Mouse (Mus musculus) kidney, embryonic 14.5 days (tissue): ENCODE measurements around the gene Eef1akmt2. TPM values are rescaled to one million over a fixed set of nuclear protein-coding genes. Genes with fewer than 3 reads are reported as not detected.
A peak's percentile ranks its signal among the peaks of the same experiment; 100 is the strongest.

Experiments used
- ATAC-seq: fragments of 200-750 bp; cut with Nextera tagmentation; 2 replicates; pipeline ENCODE4 v1.8.0; 2017; ENCODE audit warnings: moderate number of reproducible peaks, mild to moderate bottlenecking, moderate TSS enrichment, moderate library complexity; ENCODE audit not compliant: low FRiP score, low TSS enrichment
- H3K27ac ChIP-seq: fragments of 300-500 bp; sonication (generic); 2 replicates; pipeline ENCODE4 v1.5.1; 2014; ENCODE audit warnings: low read depth, mild to moderate bottlenecking, low read length, moderate library complexity, mixed read lengths
- H3K27me3 ChIP-seq: fragments of 300-500 bp; sonication (generic); 2 replicates; pipeline ENCODE4 v1.6.1; 2014; ENCODE audit warnings: mild to moderate bottlenecking, low read length; ENCODE audit not compliant: control insufficient read depth, insufficient read depth
- H3K36me3 ChIP-seq: fragments of 300-500 bp; sonication (generic); 2 replicates; pipeline ENCODE4 v1.6.1; 2014; ENCODE audit warnings: low read length, mixed read lengths; ENCODE audit not compliant: control insufficient read depth, insufficient read depth
- H3K4me1 ChIP-seq: fragments of 300-500 bp; sonication (generic); 2 replicates; pipeline ENCODE4 v1.6.1; 2014; ENCODE audit warnings: low read length, mixed read lengths; ENCODE audit not compliant: control insufficient read depth, insufficient read depth
- H3K4me2 ChIP-seq: fragments of 300-500 bp; sonication (generic); replicated peaks from 2 replicates; pipeline ENCODE4 v1.6.1; 2014; ENCODE audit warnings: low read depth, mild to moderate bottlenecking, low read length
- H3K4me3 ChIP-seq: fragments of 300-500 bp; sonication (generic); 2 replicates; pipeline ENCODE4 v1.5.1; 2014; ENCODE audit warnings: mild to moderate bottlenecking, low read length
- H3K9ac ChIP-seq: fragments of 300-500 bp; sonication (generic); 2 replicates; pipeline ENCODE4 v1.6.1; 2014; ENCODE audit warnings: low read depth, mild to moderate bottlenecking, low read length, moderate library complexity
- H3K9me3 ChIP-seq: fragments of 300-500 bp; sonication (generic); 2 replicates; pipeline ENCODE4 v1.6.1; 2016; ENCODE audit warnings: low read length; ENCODE audit not compliant: control insufficient read depth
- WGBS: fragments of 180-500 bp; shearing (Covaris S2); extraction: QIAGEN DNeasy Blood & Tissue Kit; methylation state at CpG from one replicate; pipeline ENCODE4 v1.1.7; 2014; 5-methylcytosine and 5-hydroxymethylcytosine counted together
- polyA plus RNA-seq: library from polyadenylated mRNA; unstranded; fragments of >200 nt; fragmentation: Nextera tagmentation; extraction: Ambion mirVana; gene quantifications from 2 replicates; pipeline ENCODE4 v1.2.1, GENCODE M21; 2014

The Eef1akmt2 gene
- polyA plus RNA-seq, 1 experiment from 2014 or later: 72.4 TPM

- Histone ChIP-seq H3K36me3 (peaks cover 3% of the 10 kb centered on the region; the same call in 1 of the 2 replicates), H3K9me3 (no peaks in the 10 kb centered on the region), H3K27me3 (no peaks in the 10 kb centered on the region), H3K4me1 (peaks cover 9% of the 10 kb centered on the region; the same call in 1 of the 2 replicates), H3K9ac (no peak overlapping the region), H3K27ac (no peak overlapping the region), H3K4me3 (no peak overlapping the region), H3K4me2 (no peak overlapping the region)
- WGBS: 92% methylated on average over 6 of the region's 6 CpGs
- no peak for ATAC-seq
Measured at GRCm38 (mm10) chr7:132817056-132817455, 35.4 kb downstream of the Eef1akmt2 start.

- H3K9ac ChIP-seq: no peak overlapping the region
- H3K27me3 ChIP-seq: no peaks in the 10 kb centered on the region
- H3K9me3 ChIP-seq: no peaks in the 10 kb centered on the region
- 79% methylated on average over 2 of the region's 2 CpGs for WGBS
- no peak overlapping the region for H3K4me3 ChIP-seq
- peaks cover 3% of the 10 kb centered on the region; the same call in 1 of the 2 replicates for H3K36me3 ChIP-seq
- H3K4me1 ChIP-seq: peaks cover 15% of the 10 kb centered on the region; the same call in 1 of the 2 replicates
- ATAC-seq: no peak
- H3K27ac ChIP-seq: no peak overlapping the region
- H3K4me2 ChIP-seq: no peak overlapping the region
Measured at GRCm38 (mm10) chr7:132816528-132816927, 35.9 kb downstream of the Eef1akmt2 start.

GRCm38 (mm10) chr7:132815081-132815480 is 37.4 kb downstream of the Eef1akmt2 start:
- no peak overlapping the region for H3K27ac ChIP-seq
- H3K4me2 ChIP-seq: no peak overlapping the region
- no peak overlapping the region for H3K9ac ChIP-seq
- H3K36me3 ChIP-seq: no peaks in the 10 kb centered on the region
- no peak for ATAC-seq
- 71% methylated on average over 5 of the region's 5 CpGs for WGBS
- no peaks in the 10 kb centered on the region for H3K9me3 ChIP-seq
- H3K4me1 ChIP-seq: peaks cover 21% of the 10 kb centered on the region; the same call in 1 of the 2 replicates
- H3K4me3 ChIP-seq: no peak overlapping the region
- H3K27me3 ChIP-seq: no peaks in the 10 kb centered on the region

GRCm38 (mm10) chr7:132814089-132814450 is 38.4 kb downstream of the Eef1akmt2 start:
- Histone ChIP-seq H3K4me2 (peak overlapping the region; percentile 80), H3K36me3 (no peaks in the 10 kb centered on the region), H3K4me1 (peaks cover 31% of the 10 kb centered on the region), H3K27me3 (no peaks in the 10 kb centered on the region), H3K9me3 (no peaks in the 10 kb centered on the region), H3K4me3 (peak overlapping the region; percentile 81), H3K9ac (peak overlapping the region; percentile 89), H3K27ac (peak overlapping the region; percentile 88; the same call in 1 of the 2 replicates)
- no peak for ATAC-seq
- 2% methylated on average over 7 of the region's 7 CpGs for WGBS

- peak within 1 kb of the TSS; percentile 80 for H3K4me2 ChIP-seq
- no peaks in the 10 kb centered on the region for H3K36me3 ChIP-seq
- peak; percentile 74 for ATAC-seq
- peak within 1 kb of the TSS; percentile 89 for H3K9ac ChIP-seq
- H3K4me1 ChIP-seq: peaks cover 36% of the 10 kb centered on the region
- H3K4me3 ChIP-seq: peak within 1 kb of the TSS; percentile 81
- H3K27me3 ChIP-seq: no peaks in the 10 kb centered on the region
- WGBS: under 1% methylated on average over 65 of the region's 85 CpGs
- H3K27ac ChIP-seq: peak within 1 kb of the TSS; percentile 88
- no peaks in the 10 kb centered on the region for H3K9me3 ChIP-seq
Measured at GRCm38 (mm10) chr7:132813416-132814088, 38.9 kb downstream of the Eef1akmt2 start, which contains the start of gene Fam53b. TSS of gene Fam53b (minus strand) at chr7:132813886.

DNA sequence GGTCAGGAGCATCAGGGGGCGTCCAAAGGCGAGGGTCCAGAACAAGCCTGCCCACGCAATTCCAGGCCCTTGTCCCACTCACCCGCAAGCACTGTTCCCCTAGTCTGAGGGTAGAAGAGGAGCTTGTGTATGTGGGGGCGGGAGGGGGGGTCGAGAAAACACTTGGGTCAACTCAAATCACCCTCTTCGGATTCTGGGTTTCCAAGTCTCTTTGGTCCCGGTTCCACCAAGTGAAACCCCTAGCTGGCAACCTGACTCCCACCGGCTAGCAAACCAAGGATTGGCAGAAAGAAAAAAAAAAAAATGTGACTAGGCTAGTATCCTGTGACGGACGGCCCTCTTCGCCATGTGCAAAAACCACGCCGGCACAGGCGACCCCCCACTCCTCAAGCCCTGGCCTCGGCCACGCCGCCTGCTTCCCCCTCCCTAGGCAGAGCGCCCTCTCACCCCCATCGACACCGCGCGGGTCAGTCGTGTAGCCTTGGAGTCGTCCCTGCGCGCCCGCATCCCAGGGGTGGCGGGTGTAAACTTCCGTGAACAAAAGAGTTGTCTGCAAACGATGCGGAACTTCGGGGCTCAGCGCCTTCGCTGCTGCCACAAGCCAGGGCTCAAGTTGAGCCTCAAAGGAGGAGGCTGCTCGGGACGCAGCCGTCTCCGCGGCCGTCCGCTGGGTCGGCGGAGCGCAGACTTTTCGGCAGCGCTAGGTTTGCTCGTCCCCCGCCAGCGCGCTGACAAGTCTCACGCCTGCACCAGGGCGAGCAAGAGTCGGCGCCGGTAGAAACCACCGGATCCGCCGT is 39.7 kb downstream of the Eef1akmt2 start:
- peak; percentile 47 for ATAC-seq
- peaks cover 43% of the 10 kb centered on the region for H3K4me1 ChIP-seq
- no peaks in the 10 kb centered on the region for H3K36me3 ChIP-seq
- peak overlapping the region; percentile 88 for H3K27ac ChIP-seq
- no peaks in the 10 kb centered on the region for H3K9me3 ChIP-seq
- H3K4me3 ChIP-seq: peak overlapping the region; percentile 81
- peak overlapping the region; percentile 89 for H3K9ac ChIP-seq
- under 1% methylated on average over 59 of the region's 59 CpGs for WGBS
- no peaks in the 10 kb centered on the region for H3K27me3 ChIP-seq
- H3K4me2 ChIP-seq: peak overlapping the region; percentile 80

GRCm38 (mm10) chr7:132811716-132812618 is 40.5 kb downstream of the Eef1akmt2 start:
- Histone ChIP-seq H3K4me3 (peak overlapping the region; percentile 81), H3K9me3 (no peaks in the 10 kb centered on the region), H3K36me3 (no peaks in the 10 kb centered on the region), H3K4me1 (peaks cover 52% of the 10 kb centered on the region), H3K27ac (peak overlapping the region; percentile 51; the same call in 1 of the 2 replicates), H3K9ac (peak overlapping the region; percentile 89), H3K27me3 (no peaks in the 10 kb centered on the region), H3K4me2 (peak overlapping the region; percentile 80)
- 13% methylated on average over 23 of the region's 23 CpGs for WGBS
- ATAC-seq: no peak

GRCm38 (mm10) chr7:132810879-132811278 is 41.6 kb downstream of the Eef1akmt2 start:
- peak; percentile 29; the same call in 1 of the 2 replicates for ATAC-seq
- Histone ChIP-seq H3K27ac (no peak overlapping the region), H3K27me3 (no peaks in the 10 kb centered on the region)

More at GRCm38 (mm10) chr7:132810879-132811278, 41.6 kb downstream of the Eef1akmt2 start:
- Histone ChIP-seq H3K4me3 (no peak overlapping the region; the same call in 1 of the 2 replicates), H3K4me1 (peaks cover 54% of the 10 kb centered on the region), H3K9me3 (no peaks in the 10 kb centered on the region), H3K9ac (no peak overlapping the region), H3K4me2 (no peak overlapping the region), H3K36me3 (no peaks in the 10 kb centered on the region)
- 67% methylated on average over 1 of the region's 1 CpGs for WGBS
